Mouse (Mus musculus): ENCODE data around the gene Fbxl7. TPM values are rescaled to one million over a fixed set of nuclear protein-coding genes. Genes with fewer than 3 reads are reported as not detected.

Gene Fbxl7
- not detected in 2 replicates for polyA plus RNA-seq (2012)

GRCm38 (mm10) chr15:26895251-26895711, at the start of gene Fbxl7:
TSS of gene Fbxl7 (minus strand) at chr15:26895580.

Data from megakaryocyte-erythroid progenitor cell, adult 5 weeks (primary cell).